Mouse (Mus musculus): ENCODE measurements around the gene D430041D05Rik. TPM values are rescaled to one million over a fixed set of nuclear protein-coding genes. Genes with fewer than 3 reads are reported as not detected.
A peak's percentile ranks its signal among the peaks of the same experiment; 100 is the strongest.

Gene D430041D05Rik
- polyA plus RNA-seq, 1 experiment from 2014 or later, result not detected

- POLR2A ChIA-PET, result no interaction called here
- no peak for DNase-seq (ENCODE audit: low read depth, low spot score)
- TF ChIP-seq CTCF (IDR thresholded peaks at IDR 0.05), result no peak
- in situ Hi-C loops (cut with MboI; ENCODE audit: low pct_unique_long_range_greater_than_20kb), result no loop called here
- ATAC-seq, result no peak
- CTCF ChIA-PET, result no interaction called here
- peaks cover 3% of the 10 kb centered on the region for H3K27me3 ChIP-seq
Measured at GRCm38 (mm10) chr2:104153876-104154275, 256.9 kb downstream of the D430041D05Rik start.

GRCm38 (mm10) chr2:104153345-104153744 lies 257.5 kb downstream of the D430041D05Rik start:
- in situ Hi-C loops (cut with MboI; ENCODE audit: low pct_unique_long_range_greater_than_20kb), result no loop called here
- no peak for DNase-seq (ENCODE audit: low read depth, low spot score)
- no peak for ATAC-seq
- H3K27me3 ChIP-seq, result peaks cover 3% of the 10 kb centered on the region
- CTCF ChIA-PET, result no interaction called here
- POLR2A ChIA-PET, result no interaction called here
- no peak for TF ChIP-seq CTCF (IDR thresholded peaks at IDR 0.05)

DNA sequence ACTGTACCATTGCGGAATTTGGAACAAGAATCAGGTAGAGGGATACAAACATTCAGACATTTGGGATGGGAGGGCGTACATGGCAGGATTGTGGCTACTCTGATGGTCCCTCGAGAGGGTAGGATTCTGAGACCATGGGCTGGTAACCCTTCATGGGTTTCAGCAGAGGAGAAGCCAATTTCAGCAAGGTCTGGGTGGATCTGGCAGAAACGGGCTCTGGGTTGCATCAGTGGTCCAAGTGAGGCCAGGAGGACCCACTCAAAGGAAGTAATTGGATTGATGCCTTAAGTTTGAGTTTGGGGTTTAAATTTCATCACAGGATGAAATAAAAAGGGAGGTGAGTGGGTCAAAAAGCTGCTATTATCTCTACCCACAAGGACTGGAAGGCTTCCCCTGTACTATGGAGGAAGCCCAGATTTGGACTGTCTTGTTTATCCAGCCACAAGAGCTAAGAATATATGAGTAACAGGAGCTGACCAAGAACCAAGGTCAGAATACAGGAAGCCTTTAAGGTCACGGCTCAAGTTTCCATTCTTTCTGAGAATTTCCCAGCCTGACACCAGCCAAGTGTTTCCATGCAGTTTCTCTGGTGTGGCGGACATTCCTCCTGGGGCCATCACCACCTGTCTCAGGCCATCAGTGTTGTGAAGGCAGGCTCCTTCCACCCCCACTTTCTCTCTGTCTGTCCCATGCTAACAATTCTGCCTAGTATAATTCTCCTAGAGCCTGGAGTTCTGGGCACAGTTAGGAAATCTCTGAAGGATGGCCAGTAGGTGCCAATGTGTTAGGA lies 260.0 kb downstream of the D430041D05Rik start:
- peaks cover 3% of the 10 kb centered on the region for H3K27me3 ChIP-seq
- POLR2A ChIA-PET, result no interaction called here
- ATAC-seq (no peak), DNase-seq (ENCODE audit: low read depth, low spot score) (no peak)
- TF ChIP-seq CTCF (IDR thresholded peaks at IDR 0.05), result no peak
- in situ Hi-C loops (cut with MboI; ENCODE audit: low pct_unique_long_range_greater_than_20kb), result no loop called here
- CTCF ChIA-PET, result no interaction called here

GRCm38 (mm10) chr2:104147910-104148561 lies 262.8 kb downstream of the D430041D05Rik start:
- DNase-seq (ENCODE audit: low read depth, low spot score) (no peak), ATAC-seq (no peak)
- CTCF ChIA-PET, result no interaction called here
- peaks cover 3% of the 10 kb centered on the region for H3K27me3 ChIP-seq
- POLR2A ChIA-PET, result no interaction called here
- in situ Hi-C loops (cut with MboI; ENCODE audit: low pct_unique_long_range_greater_than_20kb), result no loop called here
- TF ChIP-seq CTCF (IDR thresholded peaks at IDR 0.05), result no peak

DNA sequence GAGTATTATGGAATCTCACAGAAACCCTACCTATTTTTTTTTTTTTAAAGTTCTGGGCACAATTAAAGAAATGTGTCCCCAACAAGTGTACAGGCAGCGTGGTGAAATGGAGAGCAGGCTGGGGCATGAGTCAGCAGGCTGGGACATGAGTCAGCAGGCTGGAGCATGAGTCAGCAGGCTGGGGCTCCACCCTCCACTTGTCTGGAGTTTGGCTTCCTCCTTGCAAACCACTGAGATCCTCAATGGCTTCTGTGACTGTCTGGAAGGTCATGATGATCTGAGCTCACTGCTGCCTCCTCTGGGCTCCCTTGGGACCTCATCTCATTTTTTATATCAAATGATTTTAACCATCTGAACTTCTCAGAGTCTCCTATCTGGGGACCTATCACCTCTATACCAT lies 264.8 kb downstream of the D430041D05Rik start:
- ChIA-PET POLR2A (interaction anchor here (0.6 kb wide), 1 partner anchor 52 kb away, joined by 3 read pairs; no protein-coding TSS in a partner anchor), CTCF (interaction anchor here (1.0 to 1.6 kb wide), 4 partner anchors 9 to 17 kb away, joined by 3 to 4 read pairs (median 3); no protein-coding TSS in a partner anchor)
- in situ Hi-C loops (cut with MboI; ENCODE audit: low pct_unique_long_range_greater_than_20kb), result no loop called here
- ATAC-seq (peak; percentile 88), DNase-seq (ENCODE audit: low read depth, low spot score) (peak; percentile 42)
- H3K27me3 ChIP-seq, result no peaks in the 10 kb centered on the region
- TF ChIP-seq CTCF (IDR thresholded peaks at IDR 0.05), result peak; percentile 66

DNA sequence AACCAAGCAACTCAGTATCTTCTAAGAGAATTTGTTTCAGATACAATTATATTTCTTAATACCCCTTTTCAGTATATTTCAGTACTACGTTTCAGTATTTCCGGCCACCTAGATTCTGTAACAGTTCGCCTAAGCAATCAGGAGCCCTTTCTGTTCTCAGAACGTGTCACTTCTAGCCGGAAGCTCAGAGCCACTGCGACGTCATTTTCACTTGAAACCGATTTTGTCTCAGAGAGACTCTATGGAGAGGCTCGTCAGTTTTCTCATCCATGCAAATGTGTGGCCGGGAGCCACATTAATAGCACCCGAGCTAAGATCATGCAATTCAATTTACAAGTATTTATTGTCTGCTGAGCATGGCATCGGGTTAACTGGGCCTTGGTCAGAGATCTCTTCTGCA lies 266.8 kb downstream of the D430041D05Rik start:
- DNase-seq (ENCODE audit: low read depth, low spot score) (no peak), ATAC-seq (no peak)
- TF ChIP-seq CTCF (IDR thresholded peaks at IDR 0.05), result no peak
- in situ Hi-C loops (cut with MboI; ENCODE audit: low pct_unique_long_range_greater_than_20kb), result no loop called here
- CTCF ChIA-PET, result no interaction called here
- H3K27me3 ChIP-seq, result no peaks in the 10 kb centered on the region
- POLR2A ChIA-PET, result no interaction called here

GRCm38 (mm10) chr2:104142140-104142539 lies 268.7 kb downstream of the D430041D05Rik start:
- no peak for ATAC-seq
- CTCF ChIA-PET, result no interaction called here
- in situ Hi-C loops (cut with MboI; ENCODE audit: low pct_unique_long_range_greater_than_20kb), result no loop called here
- no peak for DNase-seq (ENCODE audit: low read depth, low spot score)
- POLR2A ChIA-PET, result no interaction called here
- TF ChIP-seq CTCF (IDR thresholded peaks at IDR 0.05), result no peak
- no peaks in the 10 kb centered on the region for H3K27me3 ChIP-seq

GRCm38 (mm10) chr2:104135920-104136319 lies 274.9 kb downstream of the D430041D05Rik start:
- no peak for TF ChIP-seq CTCF (IDR thresholded peaks at IDR 0.05)
- DNase-seq (ENCODE audit: low read depth, low spot score) (no peak), ATAC-seq (no peak)
- ChIA-PET CTCF (no interaction called here), POLR2A (no interaction called here)
- in situ Hi-C loops (cut with MboI; ENCODE audit: low pct_unique_long_range_greater_than_20kb), result loop anchor here (5.0 to 10.0 kb wide), 2 partner anchors 279 to 451 kb away; partner anchors contain the start of gene D430041D05Rik
- peaks cover 4% of the 10 kb centered on the region for H3K27me3 ChIP-seq

GRCm38 (mm10) chr2:104134150-104135056 lies 276.4 kb downstream of the D430041D05Rik start:
- CTCF ChIA-PET, result interaction anchor here (0.6 to 1.6 kb wide), 3 partner anchors 11 to 291 kb away, joined by 3 to 6 read pairs (median 3); no protein-coding TSS in a partner anchor
- ATAC-seq (peak; percentile 52), DNase-seq (ENCODE audit: low read depth, low spot score) (peak; percentile 28)
- in situ Hi-C loops (cut with MboI; ENCODE audit: low pct_unique_long_range_greater_than_20kb), result loop anchor here (5.0 to 10.0 kb wide), 2 partner anchors 280 to 453 kb away; partner anchors contain the start of gene D430041D05Rik
- TF ChIP-seq CTCF (IDR thresholded peaks at IDR 0.05), result peak; percentile 93
- POLR2A ChIA-PET, result no interaction called here
- H3K27me3 ChIP-seq, result peaks cover 4% of the 10 kb centered on the region
